Mouse (Mus musculus): ENCODE results near the gene Arl4c. TPM values are rescaled to one million over a fixed set of nuclear protein-coding genes. Genes with fewer than 3 reads are reported as not detected.
"Not testable (repeated sequence)": the region's sequence is repeated elsewhere in the genome, so short reads cannot be mapped to it uniquely, and the experiment has no call there.

Arl4c gene
- polyA plus RNA-seq, 1 experiment from 2014 or later = 22.2 TPM

DNA sequence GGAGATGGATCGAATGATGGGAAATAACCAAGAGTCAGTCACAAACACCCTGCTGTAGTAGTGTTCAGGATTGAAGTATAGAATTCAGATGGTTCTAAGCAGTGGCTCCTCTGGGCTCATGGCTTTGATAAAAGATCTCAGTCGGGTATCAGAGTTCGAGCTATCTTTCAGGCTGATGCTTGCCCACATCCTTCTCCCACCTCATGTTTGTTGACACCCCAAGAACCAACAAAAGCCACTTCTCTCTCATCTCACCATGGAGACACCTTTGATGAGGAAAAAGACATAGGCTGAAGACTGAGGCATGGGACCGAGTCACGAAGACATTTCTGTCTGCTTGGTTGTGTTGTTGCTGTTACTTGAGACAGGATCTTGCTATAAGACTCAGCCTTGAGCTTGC is 57.6 kb downstream of the Arl4c start:
- Histone ChIP-seq H3K9me3 (no peaks in the 10 kb centered on the region), H3K4me1 (replicated peaks) (peaks cover 24% of the 10 kb centered on the region), H3K4me3 (no peak overlapping the region), H3K36me3 (no peaks in the 10 kb centered on the region), H3K27ac (no peak overlapping the region), H3K27me3 (ENCODE audit: insufficient read depth, poor library complexity, severe bottlenecking) (no peaks in the 10 kb centered on the region)
- no peak for DNase-seq (ENCODE audit: low spot score)
- 90% methylated on average over 5 of the region's 5 CpGs for WGBS

DNA sequence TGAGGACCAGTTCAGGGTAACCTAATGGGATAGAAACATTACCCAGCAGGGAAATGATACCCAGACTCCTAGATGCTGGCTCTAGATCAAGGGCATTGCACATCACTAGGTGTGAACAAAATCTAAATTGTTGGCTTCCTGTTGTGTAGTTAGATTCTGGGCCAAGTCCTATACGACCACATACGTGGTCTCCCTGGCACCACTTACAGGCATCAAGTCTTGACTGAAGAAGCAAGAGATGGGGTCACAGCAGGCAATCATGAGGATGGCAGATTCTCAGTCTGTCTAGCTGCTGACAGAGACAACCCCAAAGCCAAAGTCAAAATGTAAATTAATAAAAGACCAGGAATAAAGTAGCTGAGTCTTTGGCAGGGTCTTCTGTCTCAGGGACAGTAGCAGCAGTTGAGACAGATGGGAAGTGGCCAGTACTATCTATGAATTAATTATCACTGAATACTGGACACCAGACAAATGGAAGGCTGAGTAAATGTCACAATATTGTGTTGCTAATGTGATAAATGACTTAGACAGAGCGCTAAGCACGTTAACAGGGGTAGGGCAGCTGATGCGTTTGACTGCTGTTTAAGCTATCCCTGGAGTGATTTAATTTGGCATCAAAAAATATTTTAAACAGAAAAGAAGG is 58.7 kb downstream of the Arl4c start:
- H3K36me3 ChIP-seq = no peaks in the 10 kb centered on the region
- no peak overlapping the region for H3K27ac ChIP-seq
- H3K4me1 ChIP-seq (replicated peaks) = peaks cover 33% of the 10 kb centered on the region
- no peaks in the 10 kb centered on the region for H3K9me3 ChIP-seq
- H3K27me3 ChIP-seq (ENCODE audit: insufficient read depth, poor library complexity, severe bottlenecking) = no peaks in the 10 kb centered on the region
- no peak for DNase-seq (ENCODE audit: low spot score)
- no peak overlapping the region for H3K4me3 ChIP-seq
- WGBS = 64% methylated on average over 5 of the region's 5 CpGs

DNA sequence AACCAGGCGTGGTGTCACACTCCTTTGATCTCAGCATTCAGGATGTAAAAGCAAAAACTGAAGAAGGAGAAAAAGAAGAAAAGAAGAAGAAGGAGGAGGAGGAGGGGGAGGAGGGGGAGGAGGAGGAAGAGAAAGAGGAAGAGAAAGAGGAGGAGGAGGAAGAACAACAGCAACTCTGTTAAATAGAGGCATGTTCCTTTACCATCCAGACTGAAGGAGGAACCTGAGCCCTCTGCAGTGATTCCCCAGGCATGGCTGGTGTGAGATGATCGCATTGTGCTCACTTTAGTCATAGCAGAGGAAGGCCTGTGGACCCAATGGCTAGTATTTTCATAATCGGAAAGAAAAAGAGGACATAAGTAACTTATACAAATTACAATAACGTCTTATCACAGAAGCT is 59.3 kb downstream of the Arl4c start:
- Histone ChIP-seq H3K4me3 (no peak overlapping the region), H3K4me1 (replicated peaks) (peaks cover 33% of the 10 kb centered on the region)
- WGBS = 89% methylated on average over 4 of the region's 4 CpGs

DNA sequence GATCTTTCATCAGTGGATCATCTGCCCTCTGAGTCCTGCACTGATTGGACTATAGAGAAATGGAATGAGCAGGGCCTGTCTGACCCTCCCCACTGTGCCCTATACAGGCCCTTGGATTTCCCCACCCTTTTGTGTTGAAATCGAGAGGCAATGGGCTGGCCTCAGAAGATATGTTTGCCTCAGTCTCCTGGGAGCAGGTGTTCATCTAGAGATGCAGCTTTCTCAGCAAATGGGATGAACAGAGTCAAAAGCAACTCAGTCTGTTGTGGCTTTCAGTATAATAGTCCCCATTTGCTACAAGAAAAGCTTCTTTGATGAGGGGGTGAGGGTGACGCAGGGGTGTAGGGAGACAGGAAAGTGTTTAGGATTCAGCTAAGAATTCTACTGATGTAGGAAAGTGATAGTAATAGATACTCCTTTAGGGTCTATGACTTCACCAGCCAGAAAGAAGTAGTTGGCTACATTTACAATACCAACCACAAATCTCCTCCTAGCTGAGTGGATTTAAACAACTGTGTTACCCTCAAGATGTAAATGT is 60.3 kb downstream of the Arl4c start:
- 75% methylated on average over 2 of the region's 2 CpGs for WGBS
- Histone ChIP-seq H3K4me1 (replicated peaks) (peaks cover 33% of the 10 kb centered on the region), H3K9me3 (no peaks in the 10 kb centered on the region), H3K27me3 (ENCODE audit: insufficient read depth, poor library complexity, severe bottlenecking) (no peaks in the 10 kb centered on the region), H3K4me3 (no peak overlapping the region), H3K36me3 (no peaks in the 10 kb centered on the region), H3K27ac (no peak overlapping the region)
- no peak for DNase-seq (ENCODE audit: low spot score)

More for the DNA sequence above, 59.3 kb downstream of the Arl4c start:
- H3K27me3 ChIP-seq (ENCODE audit: insufficient read depth, poor library complexity, severe bottlenecking) = no peaks in the 10 kb centered on the region
- no peaks in the 10 kb centered on the region for H3K9me3 ChIP-seq
- H3K36me3 ChIP-seq = no peaks in the 10 kb centered on the region
- no peak overlapping the region for H3K27ac ChIP-seq
- DNase-seq (ENCODE audit: low spot score) = no peak

DNA sequence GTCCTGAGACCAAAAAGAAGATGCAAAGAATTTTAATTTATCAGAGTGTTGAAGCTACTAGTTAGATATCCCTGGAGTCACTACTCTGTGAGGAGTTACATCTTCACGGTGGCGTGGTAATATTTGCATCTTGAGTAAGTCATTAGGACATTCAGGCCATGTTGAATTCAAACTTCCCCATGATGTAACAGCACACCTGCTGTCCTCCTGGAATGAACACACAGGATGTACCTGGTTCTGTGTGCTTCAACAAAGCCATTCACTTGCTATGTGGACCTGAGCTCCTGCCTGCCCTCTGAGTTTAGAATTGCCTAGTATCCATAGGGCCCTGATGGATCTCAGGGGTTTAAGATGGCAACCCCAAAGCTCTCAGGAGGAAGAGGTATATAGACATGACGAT is 60.8 kb downstream of the Arl4c start:
- DNase-seq (ENCODE audit: low spot score) = no peak
- Histone ChIP-seq H3K4me3 (no peak overlapping the region), H3K36me3 (no peaks in the 10 kb centered on the region), H3K27me3 (ENCODE audit: insufficient read depth, poor library complexity, severe bottlenecking) (no peaks in the 10 kb centered on the region), H3K4me1 (replicated peaks) (peaks cover 33% of the 10 kb centered on the region), H3K9me3 (no peaks in the 10 kb centered on the region), H3K27ac (no peak overlapping the region)
- WGBS = 91% methylated on average over 3 of the region's 3 CpGs

DNA sequence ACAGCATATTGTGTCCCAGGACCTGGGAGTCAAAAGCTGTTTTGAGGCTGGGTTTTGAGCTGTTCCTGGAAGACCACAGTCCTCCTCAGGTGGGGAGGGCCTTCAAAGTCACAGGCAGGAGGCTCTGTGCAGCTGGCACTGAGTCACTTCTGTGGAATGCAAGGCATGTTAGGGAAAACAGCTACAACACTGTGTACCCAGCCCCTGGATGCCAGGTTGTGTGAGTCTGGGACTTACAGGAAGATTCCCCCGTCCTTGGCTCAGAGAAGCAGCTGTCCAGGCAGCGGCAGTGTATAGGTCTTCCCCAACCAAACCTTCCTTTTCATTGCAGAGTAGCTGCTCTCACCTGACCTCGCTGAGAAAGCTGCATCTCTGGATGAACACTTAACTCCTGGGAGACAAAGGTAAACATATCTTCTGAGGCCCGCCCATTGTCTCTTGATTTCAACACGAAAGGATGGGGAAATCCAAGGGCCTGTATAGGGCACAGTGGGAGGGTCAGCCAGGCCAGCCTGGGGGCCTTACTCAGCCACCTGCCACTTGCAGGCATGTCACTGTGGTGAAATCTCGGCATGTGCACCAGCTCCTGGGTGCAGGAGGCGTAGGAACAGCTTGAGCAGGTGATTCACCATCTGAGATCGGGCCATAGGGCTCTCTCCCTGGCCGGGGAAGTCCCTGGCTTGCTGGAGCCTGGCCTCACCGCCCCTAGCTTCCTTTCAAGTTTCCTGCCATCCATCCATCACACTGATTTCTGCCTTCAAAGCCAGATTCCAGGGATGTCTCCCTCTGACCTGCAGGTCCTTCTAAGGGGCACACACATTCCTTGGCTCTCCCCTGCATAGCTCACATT is 62.4 kb downstream of the Arl4c start:
- no peaks in the 10 kb centered on the region for H3K36me3 ChIP-seq
- H3K27me3 ChIP-seq (ENCODE audit: insufficient read depth, poor library complexity, severe bottlenecking) = no peaks in the 10 kb centered on the region
- DNase-seq (ENCODE audit: low spot score) = peak; percentile 29
- no peak overlapping the region for H3K4me3 ChIP-seq
- 20% methylated on average over 10 of the region's 10 CpGs for WGBS
- H3K4me1 ChIP-seq (replicated peaks) = peaks cover 33% of the 10 kb centered on the region
- peak overlapping the region; percentile 77 for H3K27ac ChIP-seq
- no peaks in the 10 kb centered on the region for H3K9me3 ChIP-seq

DNA sequence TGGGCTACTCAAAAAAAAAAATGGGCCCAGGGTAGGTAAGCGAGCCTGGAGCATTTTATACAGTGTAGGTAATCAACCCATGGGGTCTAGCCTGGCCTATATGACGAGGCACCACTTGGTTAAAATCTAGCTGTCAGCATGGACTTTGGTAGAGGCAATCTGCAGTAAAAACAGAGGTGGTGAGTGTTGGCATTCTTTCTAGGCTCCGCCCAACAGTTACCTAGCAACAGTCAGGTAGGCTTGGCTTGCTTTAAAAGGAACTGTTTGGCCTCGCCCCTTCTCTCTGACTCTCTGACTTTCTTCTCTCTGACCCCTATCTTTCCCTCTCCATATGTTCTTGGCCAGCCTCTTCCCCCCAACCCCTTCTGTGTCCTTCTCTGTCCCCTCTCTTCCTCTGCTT is 63.4 kb downstream of the Arl4c start:
- no peak for DNase-seq (ENCODE audit: low spot score)
- no peaks in the 10 kb centered on the region for H3K27me3 ChIP-seq (ENCODE audit: insufficient read depth, poor library complexity, severe bottlenecking)
- 59% methylated on average over 4 of the region's 4 CpGs for WGBS
- H3K9me3 ChIP-seq = no peaks in the 10 kb centered on the region
- peaks cover 33% of the 10 kb centered on the region for H3K4me1 ChIP-seq (replicated peaks)
- H3K36me3 ChIP-seq = no peaks in the 10 kb centered on the region
- peak overlapping the region; percentile 42; the same call in 1 of the 2 replicates for H3K27ac ChIP-seq
- no peak overlapping the region for H3K4me3 ChIP-seq

DNA sequence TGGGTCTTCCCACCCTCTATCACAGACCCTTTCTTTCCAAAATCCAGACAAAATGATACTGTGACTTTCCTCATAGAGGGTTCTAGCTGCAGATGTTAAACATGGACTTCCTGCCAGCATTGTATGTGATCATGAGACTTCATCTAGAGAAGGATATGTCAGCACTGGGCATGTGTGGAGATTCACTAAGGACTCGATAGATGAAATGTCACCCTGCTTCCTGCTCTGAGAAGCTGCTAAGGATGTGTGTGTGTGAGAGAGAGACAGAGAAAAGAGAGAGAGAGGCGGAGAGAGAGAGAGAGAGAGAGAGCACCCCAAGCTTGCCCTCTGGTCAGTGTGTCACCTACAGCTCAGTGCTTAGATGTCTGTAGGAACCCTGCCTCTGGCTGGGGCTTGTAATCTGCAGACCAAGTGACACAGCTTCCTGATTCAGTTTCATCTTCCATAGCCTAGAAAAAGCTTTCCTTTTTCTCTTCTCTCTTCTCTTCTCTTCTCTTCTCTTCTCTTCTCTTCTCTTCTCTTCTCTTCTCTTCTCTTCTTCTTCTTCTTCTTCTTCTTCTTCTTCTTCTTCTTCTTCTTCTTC is 65.4 kb downstream of the Arl4c start:
- WGBS = 79% methylated on average over 2 of the region's 2 CpGs
- H3K27ac ChIP-seq; H3K36me3 ChIP-seq; H3K4me3 ChIP-seq; DNase-seq (ENCODE audit: low spot score); H3K9me3 ChIP-seq; H3K27me3 ChIP-seq (ENCODE audit: insufficient read depth, poor library complexity, severe bottlenecking): not testable (repeated sequence)
- H3K4me1 ChIP-seq (replicated peaks) = peaks cover 38% of the 10 kb centered on the region

DNA sequence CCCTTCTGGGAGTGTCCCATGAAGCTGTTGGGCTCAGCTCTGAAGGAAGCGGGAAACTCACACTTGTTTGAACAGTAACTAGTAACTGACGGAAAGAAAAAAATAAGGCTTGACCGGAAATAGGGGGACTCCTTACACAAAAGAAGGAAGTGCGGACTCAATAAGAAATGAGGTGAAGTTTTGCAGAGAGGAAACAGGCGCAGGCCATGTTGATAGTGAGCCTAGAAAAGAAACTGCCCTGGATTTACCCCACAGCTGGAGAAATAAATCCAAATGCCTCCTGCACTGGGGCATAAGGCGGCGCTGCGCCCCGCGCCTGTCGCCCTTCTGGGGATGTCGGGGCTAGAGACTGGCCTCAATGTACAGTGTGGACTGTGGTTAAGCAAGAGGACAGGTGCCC is 66.4 kb downstream of the Arl4c start:
- peak overlapping the region; percentile 45; the same call in 1 of the 2 replicates for H3K27ac ChIP-seq
- no peaks in the 10 kb centered on the region for H3K36me3 ChIP-seq
- peaks cover 33% of the 10 kb centered on the region for H3K4me1 ChIP-seq (replicated peaks)
- DNase-seq (ENCODE audit: low spot score) = no peak
- no peaks in the 10 kb centered on the region for H3K9me3 ChIP-seq
- 88% methylated on average over 12 of the region's 12 CpGs for WGBS
- no peaks in the 10 kb centered on the region for H3K27me3 ChIP-seq (ENCODE audit: insufficient read depth, poor library complexity, severe bottlenecking)
- no peak overlapping the region for H3K4me3 ChIP-seq

DNA sequence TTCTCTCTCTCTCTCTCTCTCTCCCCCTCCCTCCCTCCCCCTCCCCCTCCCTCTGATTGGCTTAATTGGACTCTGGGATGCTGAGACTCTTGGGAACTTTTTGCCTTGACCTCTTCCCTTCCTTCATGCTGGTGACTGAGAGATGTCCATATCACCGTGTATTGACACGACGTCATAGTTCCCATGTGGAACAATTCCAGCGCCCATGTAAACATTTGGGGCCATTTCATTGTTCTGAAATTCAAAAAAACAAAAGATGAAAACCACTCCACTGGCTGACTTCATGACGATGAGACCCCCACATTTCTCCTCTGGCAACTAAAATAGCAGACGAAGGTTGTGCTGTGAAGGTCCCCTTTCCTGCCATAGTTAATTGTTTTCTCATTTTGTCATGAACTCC is 69.2 kb downstream of the Arl4c start:
- no peaks in the 10 kb centered on the region for H3K9me3 ChIP-seq

DNA sequence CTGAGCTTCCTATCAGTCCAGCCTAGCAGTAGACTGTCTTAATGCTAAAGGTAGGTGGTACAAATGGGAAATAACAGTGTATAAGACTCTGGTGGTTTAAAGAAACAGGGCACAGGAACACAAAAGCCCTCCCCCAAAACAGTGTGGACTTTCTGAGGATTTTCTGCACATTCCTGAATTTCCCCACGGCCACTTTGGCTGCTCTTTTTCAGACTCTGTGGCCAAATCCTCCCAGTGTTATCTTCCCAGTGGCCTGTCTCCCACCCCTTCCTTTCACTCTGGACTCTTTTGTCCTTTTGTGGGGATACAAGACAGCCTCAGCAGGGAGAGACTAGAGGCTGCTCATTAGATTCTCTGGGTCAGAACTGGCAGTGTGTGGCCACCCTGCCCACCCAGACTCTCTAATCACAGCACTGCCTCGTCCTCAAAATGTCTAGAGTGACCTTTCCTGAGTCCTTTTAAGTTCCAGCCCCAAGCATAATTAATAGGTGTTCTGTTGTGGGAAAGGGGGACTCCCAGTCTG is 72.0 kb downstream of the Arl4c start:
- Histone ChIP-seq H3K4me1 (replicated peaks) (peaks cover 17% of the 10 kb centered on the region), H3K36me3 (no peaks in the 10 kb centered on the region), H3K4me3 (no peak overlapping the region), H3K9me3 (no peaks in the 10 kb centered on the region), H3K27ac (no peak overlapping the region; the same call in 1 of the 2 replicates), H3K27me3 (ENCODE audit: insufficient read depth, poor library complexity, severe bottlenecking) (no peaks in the 10 kb centered on the region)
- no peak for DNase-seq (ENCODE audit: low spot score)
- WGBS = 21% methylated on average over 2 of the region's 2 CpGs

More for the DNA sequence above, 69.2 kb downstream of the Arl4c start:
- 73% methylated on average over 6 of the region's 6 CpGs for WGBS
- Histone ChIP-seq H3K27me3 (ENCODE audit: insufficient read depth, poor library complexity, severe bottlenecking) (no peaks in the 10 kb centered on the region), H3K4me1 (replicated peaks) (peaks cover 17% of the 10 kb centered on the region), H3K4me3 (no peak overlapping the region), H3K27ac (no peak overlapping the region), H3K36me3 (no peaks in the 10 kb centered on the region)
- DNase-seq (ENCODE audit: low spot score) = no peak

DNA sequence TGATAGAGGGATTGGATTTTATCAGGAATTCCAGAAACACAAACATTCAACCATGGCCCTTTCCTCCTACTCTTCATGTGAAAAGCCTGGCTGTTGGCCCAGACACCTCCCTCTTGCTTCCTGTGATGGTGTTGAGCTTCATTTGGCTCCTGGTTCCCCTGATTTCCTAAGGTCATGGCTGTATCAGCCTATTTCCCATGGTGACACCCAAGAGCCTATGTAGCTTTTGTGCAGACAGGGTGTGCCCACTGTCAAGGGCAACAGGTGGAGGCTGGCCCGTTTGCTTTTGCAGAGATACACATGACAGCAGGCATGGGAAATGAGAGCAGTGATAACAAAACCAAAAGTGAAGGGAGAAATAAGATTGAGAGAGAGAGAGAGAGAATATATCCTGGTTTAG is 76.8 kb downstream of the Arl4c start:
- Histone ChIP-seq H3K27ac (no peak overlapping the region), H3K36me3 (no peaks in the 10 kb centered on the region), H3K4me3 (no peak overlapping the region), H3K9me3 (no peaks in the 10 kb centered on the region), H3K27me3 (ENCODE audit: insufficient read depth, poor library complexity, severe bottlenecking) (no peaks in the 10 kb centered on the region), H3K4me1 (replicated peaks) (peaks cover 18% of the 10 kb centered on the region)
- DNase-seq (ENCODE audit: low spot score) = no peak
- WGBS = 87% methylated on average over 1 of the region's 1 CpGs

DNA sequence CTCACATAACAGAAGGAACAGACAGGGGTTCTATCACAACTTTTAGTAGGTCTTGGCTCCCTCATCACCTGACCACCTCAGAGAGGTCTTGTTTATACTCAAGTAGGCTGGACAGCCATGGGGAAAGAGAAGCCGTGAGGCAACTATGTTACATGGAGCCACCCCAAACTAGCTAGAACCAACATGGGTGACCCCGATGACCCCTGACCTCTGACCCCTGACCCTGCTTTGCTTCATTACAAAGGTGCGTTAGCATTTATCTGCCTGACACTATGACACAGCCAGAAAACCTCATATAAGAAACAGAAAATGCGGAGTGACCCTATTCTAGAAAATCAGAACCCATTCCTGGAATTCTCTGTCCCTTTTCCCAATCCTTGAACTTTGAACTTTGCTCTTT is 77.6 kb downstream of the Arl4c start:
- no peaks in the 10 kb centered on the region for H3K36me3 ChIP-seq
- H3K4me1 ChIP-seq (replicated peaks) = peaks cover 14% of the 10 kb centered on the region
- H3K27ac ChIP-seq = peak overlapping the region; percentile 35; the same call in 1 of the 2 replicates
- no peak overlapping the region for H3K4me3 ChIP-seq
- DNase-seq (ENCODE audit: low spot score) = no peak
- no peaks in the 10 kb centered on the region for H3K9me3 ChIP-seq
- H3K27me3 ChIP-seq (ENCODE audit: insufficient read depth, poor library complexity, severe bottlenecking) = no peaks in the 10 kb centered on the region
- WGBS = 86% methylated on average over 4 of the region's 4 CpGs
